Mouse (Mus musculus): ENCODE measurements around the gene Cetn4. TPM values are rescaled to one million over a fixed set of nuclear protein-coding genes. Genes with fewer than 3 reads are reported as not detected.
A peak's percentile ranks its signal among the peaks of the same experiment; 100 is the strongest.

Gene Cetn4
- polyA plus RNA-seq (2015; fragmentation: Nextera tagmentation; extraction: Ambion mirVana) = 2.0 and 3.5 TPM in 2 replicates

- Histone ChIP-seq H3K27ac (peak within 1 kb of the TSS; percentile 78), H3K9ac (peak within 1 kb of the TSS; percentile 78), H3K4me2 (peak within 1 kb of the TSS; percentile 76), H3K9me3 (no peaks in the 10 kb centered on the region), H3K36me3 (no peaks in the 10 kb centered on the region), H3K4me1 (peaks cover 8% of the 10 kb centered on the region), H3K4me3 (replicated peaks) (peak within 1 kb of the TSS; percentile 87), H3K27me3 (replicated peaks) (no peaks in the 10 kb centered on the region)
- under 1% methylated on average over 54 of the region's 54 CpGs for WGBS
- ATAC-seq (ENCODE audit: insufficient read depth, low FRiP score, low read depth) = peak; percentile 99
Observed at GRCm38 (mm10) chr3:37312370-37312941, at the start of gene Cetn4, which contains the start of gene Bbs12. Gene Cetn4, minus strand, starts transcription at chr3:37312708. Gene Bbs12, plus strand, starts transcription at chr3:37312554.

- Histone ChIP-seq H3K9me3 (no peaks in the 10 kb centered on the region), H3K27ac (no peak overlapping the region), H3K4me2 (no peak overlapping the region), H3K9ac (no peak overlapping the region), H3K27me3 (replicated peaks) (no peaks in the 10 kb centered on the region), H3K4me1 (no peaks in the 10 kb centered on the region), H3K36me3 (no peaks in the 10 kb centered on the region), H3K4me3 (replicated peaks) (no peak overlapping the region)
- WGBS = 62% methylated on average over 9 of the region's 9 CpGs
- no peak for ATAC-seq (ENCODE audit: insufficient read depth, low FRiP score, low read depth)
Observed at GRCm38 (mm10) chr3:37360729-37361128, 48.2 kb upstream of the Cetn4 start.

- H3K27ac ChIP-seq = no peak overlapping the region
- H3K9me3 ChIP-seq = no peaks in the 10 kb centered on the region
- no peaks in the 10 kb centered on the region for H3K36me3 ChIP-seq
- no peak overlapping the region for H3K9ac ChIP-seq
- 66% methylated on average over 1 of the region's 1 CpGs for WGBS
- ATAC-seq (ENCODE audit: insufficient read depth, low FRiP score, low read depth) = no peak
- H3K27me3 ChIP-seq (replicated peaks) = 0 out of 2 replicates have a peak, but pooled peaks cover under 1% of the 10 kb centered on the region
- H3K4me2 ChIP-seq = no peak overlapping the region
- H3K4me3 ChIP-seq (replicated peaks) = no peak overlapping the region
- H3K4me1 ChIP-seq = no peaks in the 10 kb centered on the region
Observed at GRCm38 (mm10) chr3:37354737-37355136, 42.2 kb upstream of the Cetn4 start.

DNA sequence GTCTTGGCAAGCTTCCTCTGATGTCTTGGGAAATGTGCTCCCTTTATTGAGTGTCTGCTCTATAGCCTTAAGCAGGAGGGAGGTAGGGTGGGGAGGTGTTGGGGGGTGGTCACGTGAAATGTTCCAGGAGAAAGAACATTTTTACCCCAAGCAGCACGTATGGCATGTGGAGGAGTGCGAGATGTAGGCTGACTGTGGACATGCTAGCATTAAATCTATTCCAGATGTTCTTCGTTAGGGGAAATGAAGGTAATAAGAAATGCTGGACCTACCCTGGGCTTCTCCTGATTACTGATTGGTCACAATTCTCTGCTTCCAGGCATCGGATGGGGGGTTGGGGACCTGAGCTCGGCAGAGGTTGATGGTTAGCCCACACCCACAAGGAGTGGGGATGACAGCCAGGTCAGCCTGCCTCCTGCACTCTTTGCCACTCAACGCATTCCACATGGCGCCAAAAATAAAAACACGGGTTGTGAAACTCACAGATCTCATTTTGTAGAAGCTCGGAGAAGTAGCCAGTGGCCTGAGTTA is 41.5 kb upstream of the Cetn4 start:
- Histone ChIP-seq H3K4me2 (no peak overlapping the region), H3K4me1 (no peaks in the 10 kb centered on the region), H3K27me3 (replicated peaks) (peaks cover 5% of the 10 kb centered on the region; the same call in 1 of the 2 replicates), H3K36me3 (no peaks in the 10 kb centered on the region), H3K9ac (no peak overlapping the region), H3K27ac (no peak overlapping the region), H3K9me3 (no peaks in the 10 kb centered on the region), H3K4me3 (replicated peaks) (no peak overlapping the region)
- ATAC-seq (ENCODE audit: insufficient read depth, low FRiP score, low read depth) = no peak
- WGBS = 76% methylated on average over 10 of the region's 10 CpGs

- no peak overlapping the region for H3K27ac ChIP-seq
- H3K27me3 ChIP-seq (replicated peaks) = peaks cover 22% of the 10 kb centered on the region
- no peaks in the 10 kb centered on the region for H3K36me3 ChIP-seq
- H3K9me3 ChIP-seq = no peaks in the 10 kb centered on the region
- ATAC-seq (ENCODE audit: insufficient read depth, low FRiP score, low read depth) = no peak
- 50% methylated on average over 7 of the region's 7 CpGs for WGBS
- H3K4me1 ChIP-seq = peaks cover 7% of the 10 kb centered on the region; the same call in 1 of the 2 replicates
- H3K4me2 ChIP-seq = no peak overlapping the region
- H3K9ac ChIP-seq = no peak overlapping the region
- H3K4me3 ChIP-seq (replicated peaks) = no peak overlapping the region
Observed at GRCm38 (mm10) chr3:37350386-37350785, 37.9 kb upstream of the Cetn4 start.

- H3K4me2 ChIP-seq = peak overlapping the region; percentile 95
- peak overlapping the region; percentile 71; the same call in 1 of the 2 replicates for H3K9ac ChIP-seq
- peaks cover 22% of the 10 kb centered on the region for H3K27me3 ChIP-seq (replicated peaks)
- H3K9me3 ChIP-seq = no peaks in the 10 kb centered on the region
- peak overlapping the region; percentile 68 for H3K4me3 ChIP-seq (replicated peaks)
- ATAC-seq (ENCODE audit: insufficient read depth, low FRiP score, low read depth) = no peak
- no peaks in the 10 kb centered on the region for H3K36me3 ChIP-seq
- no peak overlapping the region for H3K27ac ChIP-seq
- WGBS = 14% methylated on average over 8 of the region's 8 CpGs
- H3K4me1 ChIP-seq = peaks cover 7% of the 10 kb centered on the region; the same call in 1 of the 2 replicates
Observed at GRCm38 (mm10) chr3:37349166-37349548, 36.6 kb upstream of the Cetn4 start.

DNA sequence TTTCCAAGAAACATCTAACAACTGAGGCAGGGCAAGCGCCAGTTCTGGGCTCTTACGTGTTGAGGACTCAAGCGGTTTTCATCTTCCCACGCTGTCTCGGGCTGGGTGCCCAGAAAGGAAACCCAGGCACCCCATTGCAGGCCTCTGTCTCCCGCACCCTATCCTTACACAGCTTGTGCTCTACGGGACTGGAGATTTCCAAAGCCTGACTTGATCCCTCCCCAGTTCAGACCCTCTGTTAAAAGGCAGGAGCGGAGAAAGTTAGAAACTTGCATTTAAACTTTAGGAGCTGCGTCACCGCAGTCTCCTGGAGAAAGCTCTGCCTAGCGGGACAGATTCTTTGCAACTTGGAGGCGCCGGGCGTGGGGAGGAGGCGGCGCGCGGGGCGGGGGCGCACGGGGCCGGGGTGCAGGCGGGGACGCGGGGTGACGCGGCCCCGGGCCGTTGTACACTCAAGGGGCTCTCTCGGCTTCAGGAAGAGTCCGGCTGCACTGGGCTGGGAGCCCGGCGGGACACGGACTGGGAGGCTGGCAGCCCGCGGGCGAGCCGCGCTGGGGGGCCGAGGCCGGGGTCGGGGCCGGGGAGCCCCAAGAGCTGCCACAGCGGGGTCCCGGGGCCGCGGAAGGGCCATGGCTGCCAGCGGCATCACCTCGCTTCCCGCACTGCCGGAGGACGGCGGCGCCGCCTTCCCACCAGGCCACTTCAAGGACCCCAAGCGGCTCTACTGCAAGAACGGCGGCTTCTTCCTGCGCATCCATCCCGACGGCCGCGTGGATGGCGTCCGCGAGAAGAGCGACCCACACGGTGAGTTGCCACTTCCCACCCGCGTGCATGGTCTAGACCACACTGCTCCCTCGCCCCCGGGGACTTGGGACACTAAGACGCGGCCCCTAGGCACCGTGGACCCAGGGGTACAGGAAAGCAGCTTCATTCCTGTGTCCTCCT is 36.0 kb upstream of the Cetn4 start, which contains the start of gene Fgf2:
Gene Fgf2 (plus strand): TSS at position 126 of the 945 bp plus-strand sequence.
- Histone ChIP-seq H3K4me1 (peaks cover 7% of the 10 kb centered on the region; the same call in 1 of the 2 replicates), H3K4me3 (replicated peaks) (peak within 1 kb of the TSS; percentile 68), H3K9me3 (no peaks in the 10 kb centered on the region), H3K4me2 (peak within 1 kb of the TSS; percentile 95), H3K36me3 (no peaks in the 10 kb centered on the region), H3K27me3 (replicated peaks) (peaks cover 22% of the 10 kb centered on the region), H3K9ac (peak within 1 kb of the TSS; percentile 71), H3K27ac (no peak within 1 kb of the TSS)
- under 1% methylated on average over 74 of the region's 75 CpGs for WGBS
- peak; percentile 66; the same call in 1 of the 2 replicates for ATAC-seq (ENCODE audit: insufficient read depth, low FRiP score, low read depth)

DNA sequence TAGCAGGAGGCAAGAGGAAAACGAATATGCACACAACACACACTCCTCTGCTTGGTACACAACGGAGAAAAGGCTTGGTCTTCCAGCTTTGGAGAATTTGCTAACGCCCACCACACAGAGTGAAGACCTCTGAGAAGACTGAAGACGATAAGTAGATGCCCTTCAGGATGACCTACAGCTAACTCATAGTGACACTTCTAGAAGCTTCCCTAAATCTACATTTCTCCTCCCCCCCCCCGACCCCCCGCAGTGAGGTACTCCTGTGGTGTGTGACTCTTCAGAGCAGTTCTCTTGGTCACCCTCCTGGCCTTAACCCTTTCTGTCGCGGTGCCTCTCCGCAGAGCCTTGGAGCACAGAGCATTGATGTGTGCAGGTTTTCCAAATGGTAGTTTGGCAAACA is 35.2 kb upstream of the Cetn4 start:
- WGBS = 33% methylated on average over 9 of the region's 9 CpGs
- peak overlapping the region; percentile 95 for H3K4me2 ChIP-seq
- peaks cover 7% of the 10 kb centered on the region; the same call in 1 of the 2 replicates for H3K4me1 ChIP-seq
- H3K4me3 ChIP-seq (replicated peaks) = peak overlapping the region; percentile 68
- 0 out of 2 replicates have a peak, but pooled peaks have one; percentile 18 for ATAC-seq (ENCODE audit: insufficient read depth, low FRiP score, low read depth)
- peaks cover 22% of the 10 kb centered on the region for H3K27me3 ChIP-seq (replicated peaks)
- no peak overlapping the region for H3K27ac ChIP-seq
- H3K9me3 ChIP-seq = no peaks in the 10 kb centered on the region
- no peak overlapping the region for H3K9ac ChIP-seq
- no peaks in the 10 kb centered on the region for H3K36me3 ChIP-seq

DNA sequence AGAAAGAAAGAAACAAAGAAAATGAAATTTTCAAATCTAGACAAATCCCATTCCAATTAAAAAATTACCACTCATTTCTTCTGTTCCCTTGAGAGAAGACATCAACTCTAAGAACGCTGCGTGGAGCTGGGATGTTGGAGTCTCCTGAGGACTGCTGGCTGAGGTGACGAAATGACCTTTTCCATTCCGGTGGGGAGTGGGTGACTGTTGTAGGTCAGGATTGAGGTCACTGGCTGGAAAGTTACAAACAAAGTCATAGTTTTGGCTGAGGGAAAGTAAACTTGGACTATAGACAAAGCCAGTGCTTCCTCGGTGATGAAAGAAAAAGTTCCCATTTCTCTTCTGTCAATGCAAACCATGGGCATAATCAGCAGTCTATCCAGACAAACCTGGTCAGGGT is 30.3 kb upstream of the Cetn4 start:
- Histone ChIP-seq H3K4me2 (no peak overlapping the region), H3K27ac (no peak overlapping the region), H3K4me3 (replicated peaks) (no peak overlapping the region), H3K9ac (no peak overlapping the region), H3K4me1 (peaks cover 2% of the 10 kb centered on the region; the same call in 1 of the 2 replicates), H3K27me3 (replicated peaks) (peaks cover 11% of the 10 kb centered on the region; the same call in 1 of the 2 replicates), H3K36me3 (no peaks in the 10 kb centered on the region), H3K9me3 (no peaks in the 10 kb centered on the region)
- WGBS = 44% methylated on average over 5 of the region's 5 CpGs
- ATAC-seq (ENCODE audit: insufficient read depth, low FRiP score, low read depth) = no peak

DNA sequence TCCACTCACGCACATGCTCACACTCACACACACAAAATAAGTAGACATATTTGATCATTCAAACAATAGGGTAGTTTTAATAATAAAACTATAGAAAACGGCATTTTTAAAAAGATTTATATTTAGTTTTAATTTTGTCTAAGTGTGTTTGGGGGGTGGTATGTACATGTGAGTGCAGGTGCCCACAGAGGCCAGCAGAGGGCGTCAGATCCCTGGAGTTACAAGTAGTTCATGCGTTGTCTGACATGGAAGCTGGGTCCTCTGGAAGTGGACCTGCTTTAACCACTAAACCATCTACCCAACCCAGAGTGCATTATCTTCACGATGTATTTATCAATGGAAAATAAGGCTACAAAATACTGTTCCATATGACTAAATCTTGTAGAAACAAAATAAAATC is 28.6 kb upstream of the Cetn4 start:
- H3K9me3 ChIP-seq = no peaks in the 10 kb centered on the region
- H3K4me1 ChIP-seq = no peaks in the 10 kb centered on the region
- no peaks in the 10 kb centered on the region for H3K27me3 ChIP-seq (replicated peaks)
- no peak overlapping the region for H3K9ac ChIP-seq
- no peaks in the 10 kb centered on the region for H3K36me3 ChIP-seq
- ATAC-seq (ENCODE audit: insufficient read depth, low FRiP score, low read depth) = no peak
- WGBS = 59% methylated on average over 5 of the region's 5 CpGs
- H3K27ac ChIP-seq = no peak overlapping the region
- H3K4me3 ChIP-seq (replicated peaks) = no peak overlapping the region
- H3K4me2 ChIP-seq = no peak overlapping the region

- WGBS = 94% methylated on average over 4 of the region's 4 CpGs
- no peak for ATAC-seq (ENCODE audit: insufficient read depth, low FRiP score, low read depth)
- no peaks in the 10 kb centered on the region for H3K36me3 ChIP-seq
Observed at GRCm38 (mm10) chr3:37334053-37334452, 21.5 kb upstream of the Cetn4 start.

More at GRCm38 (mm10) chr3:37334053-37334452, 21.5 kb upstream of the Cetn4 start:
- no peak overlapping the region for H3K4me2 ChIP-seq
- no peaks in the 10 kb centered on the region for H3K9me3 ChIP-seq
- no peaks in the 10 kb centered on the region for H3K27me3 ChIP-seq (replicated peaks)
- no peak overlapping the region for H3K4me3 ChIP-seq (replicated peaks)
- H3K9ac ChIP-seq = no peak overlapping the region
- no peaks in the 10 kb centered on the region for H3K4me1 ChIP-seq
- H3K27ac ChIP-seq = no peak overlapping the region

All from stomach, embryonic 15.5 days (tissue).